Mouse (Mus musculus) heart, adult 2 months (tissue): ENCODE data around the gene Sdccag8. TPM values are rescaled to one million over a fixed set of nuclear protein-coding genes. Genes with fewer than 3 reads are reported as not detected.

Source experiments
- DNase-seq, 2 experiments: peaks; one replicate each; pipeline ENCODE4 v3.0.0; 2021
- H3K27ac ChIP-seq: fragments of 200-600 bp; 2 replicates; pipeline ENCODE4 v1.8.1; 2022
- H3K27me3 ChIP-seq: fragments of 200-500 bp; 2 replicates; pipeline ENCODE4 v1.6.1; 2012; ENCODE audit warnings: mild to moderate bottlenecking, low read length, inconsistent platforms, mixed read lengths; ENCODE audit not compliant: control insufficient read depth, insufficient read depth
- H3K36me3 ChIP-seq: fragments of 200-500 bp; 2 replicates; pipeline ENCODE4 v1.6.1; 2012; ENCODE audit warnings: low read length, inconsistent platforms; ENCODE audit not compliant: control insufficient read depth, insufficient read depth
- H3K4me1 ChIP-seq: fragments of 200-500 bp; 2 replicates; pipeline ENCODE4 v1.6.1; 2011; ENCODE audit warnings: low read length; ENCODE audit not compliant: control insufficient read depth, insufficient read depth
- H3K4me3 ChIP-seq: fragments of 200-600 bp; 2 replicates; pipeline ENCODE4 v1.8.1; 2022
- H3K79me2 ChIP-seq: fragments of 200-500 bp; replicated peaks from 2 replicates; pipeline ENCODE4 v1.6.1; 2012; ENCODE audit warnings: mild to moderate bottlenecking, inconsistent platforms, low read length, moderate library complexity, mixed read lengths; ENCODE audit not compliant: control insufficient read depth, insufficient read depth
- H3K9ac ChIP-seq: fragments of 200-500 bp; 2 replicates; pipeline ENCODE4 v1.6.1; 2012; ENCODE audit warnings: low read depth, mild to moderate bottlenecking, control low read depth, inconsistent platforms, low read length, mixed read lengths
- CTCF ChIP-seq: fragments of 200-600 bp; IDR thresholded peaks from 2 replicates; pipeline ENCODE4 v1.8.1; 2022; ENCODE audit warnings: antibody characterized with exemption, mild to moderate bottlenecking, moderate library complexity
- EP300 ChIP-seq: fragments of 200-500 bp; IDR thresholded peaks from 2 replicates; pipeline ENCODE4 v1.6.1; 2011; ENCODE audit warnings: low read depth, low read length, control low read depth; ENCODE audit not compliant: insufficient read depth
- POLR2A ChIP-seq: fragments of 200-500 bp; IDR thresholded peaks from 2 replicates; pipeline ENCODE4 v1.6.1; 2011; ENCODE audit warnings: mild to moderate bottlenecking, low read depth, low read length, control low read depth; ENCODE audit not compliant: insufficient read depth
- WGBS: fragments of 180-500 bp; shearing (Covaris S2); methylation state at CpG from one replicate; pipeline ENCODE4 v1.1.7; 2018; 5-methylcytosine and 5-hydroxymethylcytosine counted together
- intact Hi-C: fragments of 180-260 bp; cut with DNase I; formaldehyde crosslinking; loops from one replicate; pipeline ENCODE4 v1.15.1; 2025
- polyA plus RNA-seq: library from polyadenylated mRNA; depleted of rRNA; stranded (reverse); fragments of >200 nt; gene quantifications from 2 replicates; pipeline ENCODE4 v1.2.3, GENCODE M21; 2012
- total RNA-seq, 2 experiments: library from RNA; stranded (reverse); gene quantifications; 2 replicates each; pipeline ENCODE4 v1.2.3; 2021

The Sdccag8 gene
- total and polyA plus RNA-seq, 3 experiments: 2.6 to 4.6 (median 3.5) TPM

- H3K79me2 ChIP-seq: no peaks in the 10 kb centered on the region
- TF ChIP-seq POLR2A: no peak
- TF ChIP-seq CTCF: no peak
- no peak for TF ChIP-seq EP300
- H3K27ac ChIP-seq: no peak overlapping the region
- no peak overlapping the region for H3K9ac ChIP-seq
- DNase-seq: no peak
- H3K4me1 ChIP-seq: no peaks in the 10 kb centered on the region; the same call in 1 of the 2 replicates
- H3K27me3 ChIP-seq: no peaks in the 10 kb centered on the region
- H3K36me3 ChIP-seq: no peaks in the 10 kb centered on the region
- no peak overlapping the region for H3K4me3 ChIP-seq
- whole genome bisulfite sequencing: 75% methylated on average over 5 of the region's 5 CpGs
- intact Hi-C loops: no loop called here
Observed at GRCm38 (mm10) chr1:176886002-176886401, 71.5 kb downstream of the Sdccag8 start.

- H3K9ac ChIP-seq: no peak overlapping the region
- H3K36me3 ChIP-seq: no peaks in the 10 kb centered on the region
- DNase-seq: no peak
- no peak overlapping the region for H3K27ac ChIP-seq
- no peaks in the 10 kb centered on the region for H3K27me3 ChIP-seq
- 83% methylated on average over 6 of the region's 6 CpGs for WGBS
- TF ChIP-seq POLR2A: no peak
- no peak for TF ChIP-seq CTCF
- TF ChIP-seq EP300: no peak
- H3K4me3 ChIP-seq: no peak overlapping the region
- intact Hi-C loops: no loop called here
- H3K79me2 ChIP-seq: no peaks in the 10 kb centered on the region
- H3K4me1 ChIP-seq: no peaks in the 10 kb centered on the region
Observed at GRCm38 (mm10) chr1:176903741-176904140, 89.3 kb downstream of the Sdccag8 start.

- TF ChIP-seq EP300: no peak
- no peak for TF ChIP-seq POLR2A
- no peak for TF ChIP-seq CTCF
- no peak overlapping the region for H3K4me3 ChIP-seq
- peak in 1 of 2 experiments; percentile 16 for DNase-seq
- no peaks in the 10 kb centered on the region; the same call in 1 of the 2 replicates for H3K4me1 ChIP-seq
- 59% methylated on average over 2 of the region's 2 CpGs for WGBS
- no peaks in the 10 kb centered on the region for H3K36me3 ChIP-seq
- H3K79me2 ChIP-seq: no peaks in the 10 kb centered on the region
- intact Hi-C loops: no loop called here
- no peak overlapping the region for H3K9ac ChIP-seq
- H3K27ac ChIP-seq: no peak overlapping the region
- H3K27me3 ChIP-seq: no peaks in the 10 kb centered on the region
Observed at GRCm38 (mm10) chr1:176915946-176916345, 101.5 kb downstream of the Sdccag8 start.

- no peaks in the 10 kb centered on the region for H3K79me2 ChIP-seq
- DNase-seq: no peak
- no peak overlapping the region for H3K4me3 ChIP-seq
- WGBS: 94% methylated on average over 12 of the region's 12 CpGs
- H3K27me3 ChIP-seq: no peaks in the 10 kb centered on the region
- TF ChIP-seq CTCF (no peak), EP300 (no peak), POLR2A (no peak)
- no peaks in the 10 kb centered on the region; the same call in 1 of the 2 replicates for H3K4me1 ChIP-seq
- intact Hi-C loops: no loop called here
- H3K27ac ChIP-seq: no peak overlapping the region
- no peaks in the 10 kb centered on the region for H3K36me3 ChIP-seq
- H3K9ac ChIP-seq: no peak overlapping the region
Observed at GRCm38 (mm10) chr1:176919486-176919885, 105.0 kb downstream of the Sdccag8 start.

GRCm38 (mm10) chr1:176922842-176923241, 108.4 kb downstream of the Sdccag8 start:
- DNase-seq: no peak
- H3K79me2 ChIP-seq: no peaks in the 10 kb centered on the region
- 95% methylated on average over 5 of the region's 5 CpGs for WGBS
- TF ChIP-seq CTCF: no peak
- TF ChIP-seq EP300: no peak
- no peak for TF ChIP-seq POLR2A
- intact Hi-C loops: no loop called here
- no peaks in the 10 kb centered on the region for H3K36me3 ChIP-seq
- H3K4me3 ChIP-seq: no peak overlapping the region
- no peaks in the 10 kb centered on the region for H3K4me1 ChIP-seq
- no peak overlapping the region for H3K27ac ChIP-seq
- H3K9ac ChIP-seq: no peak overlapping the region
- no peaks in the 10 kb centered on the region for H3K27me3 ChIP-seq

- Histone ChIP-seq H3K79me2 (no peaks in the 10 kb centered on the region), H3K27ac (no peak overlapping the region), H3K36me3 (no peaks in the 10 kb centered on the region), H3K4me3 (no peak overlapping the region), H3K4me1 (no peaks in the 10 kb centered on the region), H3K27me3 (no peaks in the 10 kb centered on the region), H3K9ac (no peak overlapping the region)
- DNase-seq: no peak
- no peak for TF ChIP-seq EP300
- no peak for TF ChIP-seq POLR2A
- no peak for TF ChIP-seq CTCF
- intact Hi-C loops: no loop called here
- WGBS: 82% methylated on average over 5 of the region's 5 CpGs
Observed at GRCm38 (mm10) chr1:176926009-176926408, 111.5 kb downstream of the Sdccag8 start.
